Mouse (Mus musculus): ENCODE measurements around the gene Pomt2. TPM values are rescaled to one million over a fixed set of nuclear protein-coding genes. Genes with fewer than 3 reads are reported as not detected.
A peak's percentile ranks its signal among the peaks of the same experiment; 100 is the strongest.

Pomt2 gene
- 15.6 and 15.9 TPM in 2 replicates for polyA plus RNA-seq (2015; fragmentation: Nextera tagmentation; extraction: Ambion mirVana)

GRCm38 (mm10) chr12:87147395-87148089 is at the start of gene Pomt2:
Gene Pomt2 (minus strand): TSS chr12:87147968.
- under 1% methylated on average over 57 of the region's 61 CpGs for WGBS
- Histone ChIP-seq H3K9me3 (ENCODE audit: control insufficient read depth, low read length) (no peaks in the 10 kb centered on the region; the same call in 1 of the 2 replicates), H3K36me3 (ENCODE audit: control insufficient read depth, insufficient read depth, low read length) (no peaks in the 10 kb centered on the region; the same call in 1 of the 2 replicates), H3K27ac (ENCODE audit: low read length) (peak within 1 kb of the TSS; percentile 96), H3K4me3 (ENCODE audit: low read length) (peak within 1 kb of the TSS; percentile 82), H3K4me1 (replicated peaks; ENCODE audit: control insufficient read depth, insufficient read depth, low read length) (peaks cover 13% of the 10 kb centered on the region), H3K27me3 (ENCODE audit: control insufficient read depth, insufficient read depth, low read depth, low read length) (no peaks in the 10 kb centered on the region), H3K9ac (ENCODE audit: low read length) (peak within 1 kb of the TSS; percentile 87), H3K4me2 (ENCODE audit: low read depth, low read length) (peak within 1 kb of the TSS; percentile 65)
- ATAC-seq (ENCODE audit: low read depth): peak; percentile 98

- Histone ChIP-seq H3K9me3 (ENCODE audit: control insufficient read depth, low read length) (no peaks in the 10 kb centered on the region), H3K27ac (ENCODE audit: low read length) (no peak overlapping the region), H3K9ac (ENCODE audit: low read length) (no peak overlapping the region), H3K4me2 (ENCODE audit: low read depth, low read length) (no peak overlapping the region), H3K4me3 (ENCODE audit: low read length) (no peak overlapping the region), H3K36me3 (ENCODE audit: control insufficient read depth, insufficient read depth, low read length) (no peaks in the 10 kb centered on the region), H3K4me1 (replicated peaks; ENCODE audit: control insufficient read depth, insufficient read depth, low read length) (peaks cover 7% of the 10 kb centered on the region), H3K27me3 (ENCODE audit: control insufficient read depth, insufficient read depth, low read depth, low read length) (no peaks in the 10 kb centered on the region)
- ATAC-seq (ENCODE audit: low read depth): no peak
These were observed 48.5 kb upstream of the Pomt2 start for GRCm38 (mm10) chr12:87196310-87196709.

- WGBS: 45% methylated on average over 1 of the region's 1 CpGs
- H3K4me3 ChIP-seq (ENCODE audit: low read length): no peak overlapping the region
These were observed 47.3 kb upstream of the Pomt2 start for GRCm38 (mm10) chr12:87195069-87195468.

GRCm38 (mm10) chr12:87193008-87193407 is 45.2 kb upstream of the Pomt2 start:
- ATAC-seq (ENCODE audit: low read depth): no peak
- no peaks in the 10 kb centered on the region for H3K9me3 ChIP-seq (ENCODE audit: control insufficient read depth, low read length)
- no peak overlapping the region for H3K4me3 ChIP-seq (ENCODE audit: low read length)
- H3K4me1 ChIP-seq (replicated peaks; ENCODE audit: control insufficient read depth, insufficient read depth, low read length): no peaks in the 10 kb centered on the region
- H3K27me3 ChIP-seq (ENCODE audit: control insufficient read depth, insufficient read depth, low read depth, low read length): no peaks in the 10 kb centered on the region
- H3K4me2 ChIP-seq (ENCODE audit: low read depth, low read length): no peak overlapping the region
- no peak overlapping the region for H3K27ac ChIP-seq (ENCODE audit: low read length)
- no peaks in the 10 kb centered on the region for H3K36me3 ChIP-seq (ENCODE audit: control insufficient read depth, insufficient read depth, low read length)
- H3K9ac ChIP-seq (ENCODE audit: low read length): no peak overlapping the region
- WGBS: 84% methylated on average over 3 of the region's 3 CpGs

More at GRCm38 (mm10) chr12:87195069-87195468, 47.3 kb upstream of the Pomt2 start:
- peaks cover 7% of the 10 kb centered on the region for H3K4me1 ChIP-seq (replicated peaks; ENCODE audit: control insufficient read depth, insufficient read depth, low read length)
- no peaks in the 10 kb centered on the region for H3K27me3 ChIP-seq (ENCODE audit: control insufficient read depth, insufficient read depth, low read depth, low read length)
- no peak overlapping the region for H3K9ac ChIP-seq (ENCODE audit: low read length)
- H3K36me3 ChIP-seq (ENCODE audit: control insufficient read depth, insufficient read depth, low read length): no peaks in the 10 kb centered on the region
- no peak overlapping the region for H3K4me2 ChIP-seq (ENCODE audit: low read depth, low read length)
- no peak for ATAC-seq (ENCODE audit: low read depth)
- H3K27ac ChIP-seq (ENCODE audit: low read length): no peak overlapping the region
- no peaks in the 10 kb centered on the region for H3K9me3 ChIP-seq (ENCODE audit: control insufficient read depth, low read length)

- no peak overlapping the region for H3K4me3 ChIP-seq (ENCODE audit: low read length)
- peaks cover 6% of the 10 kb centered on the region; the same call in 1 of the 2 replicates for H3K36me3 ChIP-seq (ENCODE audit: control insufficient read depth, insufficient read depth, low read length)
- H3K27me3 ChIP-seq (ENCODE audit: control insufficient read depth, insufficient read depth, low read depth, low read length): no peaks in the 10 kb centered on the region
- H3K27ac ChIP-seq (ENCODE audit: low read length): no peak overlapping the region
- no peak overlapping the region for H3K4me2 ChIP-seq (ENCODE audit: low read depth, low read length)
- H3K9ac ChIP-seq (ENCODE audit: low read length): no peak overlapping the region
- H3K9me3 ChIP-seq (ENCODE audit: control insufficient read depth, low read length): no peaks in the 10 kb centered on the region
- ATAC-seq (ENCODE audit: low read depth): no peak
- no peaks in the 10 kb centered on the region for H3K4me1 ChIP-seq (replicated peaks; ENCODE audit: control insufficient read depth, insufficient read depth, low read length)
- WGBS: 91% methylated on average over 4 of the region's 4 CpGs
These were observed 29.9 kb upstream of the Pomt2 start for GRCm38 (mm10) chr12:87177631-87178030.

GRCm38 (mm10) chr12:87175194-87175946 is 27.6 kb upstream of the Pomt2 start:
- Histone ChIP-seq H3K27ac (ENCODE audit: low read length) (no peak overlapping the region), H3K4me3 (ENCODE audit: low read length) (no peak overlapping the region), H3K4me2 (ENCODE audit: low read depth, low read length) (no peak overlapping the region), H3K9me3 (ENCODE audit: control insufficient read depth, low read length) (no peaks in the 10 kb centered on the region), H3K9ac (ENCODE audit: low read length) (no peak overlapping the region), H3K4me1 (replicated peaks; ENCODE audit: control insufficient read depth, insufficient read depth, low read length) (no peaks in the 10 kb centered on the region), H3K36me3 (ENCODE audit: control insufficient read depth, insufficient read depth, low read length) (peaks cover 6% of the 10 kb centered on the region; the same call in 1 of the 2 replicates), H3K27me3 (ENCODE audit: control insufficient read depth, insufficient read depth, low read depth, low read length) (no peaks in the 10 kb centered on the region)
- no peak for ATAC-seq (ENCODE audit: low read depth)
- 62% methylated on average over 4 of the region's 4 CpGs for WGBS

GRCm38 (mm10) chr12:87160815-87161214 is 13.0 kb upstream of the Pomt2 start:
- no peak overlapping the region for H3K4me2 ChIP-seq (ENCODE audit: low read depth, low read length)

GRCm38 (mm10) chr12:87160310-87160709 is 12.5 kb upstream of the Pomt2 start:
- Histone ChIP-seq H3K27me3 (ENCODE audit: control insufficient read depth, insufficient read depth, low read depth, low read length) (no peaks in the 10 kb centered on the region), H3K27ac (ENCODE audit: low read length) (no peak overlapping the region), H3K4me1 (replicated peaks; ENCODE audit: control insufficient read depth, insufficient read depth, low read length) (peaks cover 6% of the 10 kb centered on the region; the same call in 1 of the 2 replicates), H3K9ac (ENCODE audit: low read length) (no peak overlapping the region), H3K4me3 (ENCODE audit: low read length) (no peak overlapping the region), H3K9me3 (ENCODE audit: control insufficient read depth, low read length) (no peaks in the 10 kb centered on the region), H3K36me3 (ENCODE audit: control insufficient read depth, insufficient read depth, low read length) (peaks cover 10% of the 10 kb centered on the region; the same call in 1 of the 2 replicates), H3K4me2 (ENCODE audit: low read depth, low read length) (no peak overlapping the region)
- WGBS: 76% methylated on average over 1 of the region's 1 CpGs
- no peak for ATAC-seq (ENCODE audit: low read depth)

More at GRCm38 (mm10) chr12:87160815-87161214, 13.0 kb upstream of the Pomt2 start:
- no peak for ATAC-seq (ENCODE audit: low read depth)
- H3K9me3 ChIP-seq (ENCODE audit: control insufficient read depth, low read length): no peaks in the 10 kb centered on the region
- no peak overlapping the region for H3K4me3 ChIP-seq (ENCODE audit: low read length)
- WGBS: 89% methylated on average over 5 of the region's 5 CpGs
- peaks cover 6% of the 10 kb centered on the region; the same call in 1 of the 2 replicates for H3K36me3 ChIP-seq (ENCODE audit: control insufficient read depth, insufficient read depth, low read length)
- peaks cover 6% of the 10 kb centered on the region; the same call in 1 of the 2 replicates for H3K4me1 ChIP-seq (replicated peaks; ENCODE audit: control insufficient read depth, insufficient read depth, low read length)
- no peak overlapping the region for H3K27ac ChIP-seq (ENCODE audit: low read length)
- H3K27me3 ChIP-seq (ENCODE audit: control insufficient read depth, insufficient read depth, low read depth, low read length): no peaks in the 10 kb centered on the region
- no peak overlapping the region for H3K9ac ChIP-seq (ENCODE audit: low read length)

- peak overlapping the region; percentile 58 for H3K27ac ChIP-seq (ENCODE audit: low read length)
- peak overlapping the region; percentile 29 for H3K4me2 ChIP-seq (ENCODE audit: low read depth, low read length)
- H3K27me3 ChIP-seq (ENCODE audit: control insufficient read depth, insufficient read depth, low read depth, low read length): no peaks in the 10 kb centered on the region
- H3K4me1 ChIP-seq (replicated peaks; ENCODE audit: control insufficient read depth, insufficient read depth, low read length): peaks cover 6% of the 10 kb centered on the region; the same call in 1 of the 2 replicates
- WGBS: 41% methylated on average over 7 of the region's 7 CpGs
- H3K9me3 ChIP-seq (ENCODE audit: control insufficient read depth, low read length): no peaks in the 10 kb centered on the region
- H3K4me3 ChIP-seq (ENCODE audit: low read length): peak overlapping the region; percentile 5; the same call in 1 of the 2 replicates
- peaks cover 3% of the 10 kb centered on the region; the same call in 1 of the 2 replicates for H3K36me3 ChIP-seq (ENCODE audit: control insufficient read depth, insufficient read depth, low read length)
- peak; percentile 68 for ATAC-seq (ENCODE audit: low read depth)
- no peak overlapping the region; the same call in 1 of the 2 replicates for H3K9ac ChIP-seq (ENCODE audit: low read length)
These were observed 10.3 kb upstream of the Pomt2 start for GRCm38 (mm10) chr12:87158099-87158498.
